Mouse (Mus musculus): ENCODE measurements around the gene Prss36. TPM values are rescaled to one million over a fixed set of nuclear protein-coding genes. Genes with fewer than 3 reads are reported as not detected.

Prss36 gene
- total RNA-seq, 2 experiments from 2014 or later = 2.5 to 2.8 TPM

Other genes with a start within 250 kb of the Prss36 start
- 84.1 and 94.3 TPM in 2 replicates for gene Bcl7c, start 237.8 kb downstream of the Prss36 start, total RNA-seq (2014; fragmentation: Nextera tagmentation)
- gene Bcl7c, start 237.8 kb downstream of the Prss36 start, total RNA-seq (2017) = 51.3 and 61.0 TPM in 2 replicates
- gene Ctf1, start 234.0 kb downstream of the Prss36 start, total RNA-seq (2014; fragmentation: Nextera tagmentation) = 4.2 and 5.5 TPM in 2 replicates
- gene Ctf1, start 234.0 kb downstream of the Prss36 start, total RNA-seq (2017) = 1.9 and 3.0 TPM in 2 replicates
- gene Ctf2, start 214.6 kb downstream of the Prss36 start, total RNA-seq (2014; fragmentation: Nextera tagmentation) = not detected in 2 replicates
- not detected in 2 replicates for gene Ctf2, start 214.6 kb downstream of the Prss36 start, total RNA-seq (2017)
- gene Fbxl19, start 202.2 kb downstream of the Prss36 start, total RNA-seq (2014; fragmentation: Nextera tagmentation) = 11.6 and 14.2 TPM in 2 replicates
- 12.2 and 12.5 TPM in 2 replicates for gene Fbxl19, start 202.2 kb downstream of the Prss36 start, total RNA-seq (2017)
- 23.4 and 29.5 TPM in 2 replicates for gene Orai3, start 176.9 kb downstream of the Prss36 start, total RNA-seq (2014; fragmentation: Nextera tagmentation)
- gene Orai3, start 176.9 kb downstream of the Prss36 start, total RNA-seq (2017) = 21.0 and 22.9 TPM in 2 replicates
- gene Setd1a, start 170.1 kb downstream of the Prss36 start, total RNA-seq (2014; fragmentation: Nextera tagmentation) = 83.0 and 94.4 TPM in 2 replicates
- 10.6 and 19.5 TPM in 2 replicates for gene Setd1a, start 170.1 kb downstream of the Prss36 start, total RNA-seq (2017)
- gene Gm49388, start 161.1 kb downstream of the Prss36 start, total RNA-seq (2014; fragmentation: Nextera tagmentation) = 1.0 TPM in 1 of 2 replicates, not detected in the other
- gene Gm49388, start 161.1 kb downstream of the Prss36 start, total RNA-seq (2017) = 0.85 TPM in 1 of 2 replicates, not detected in the other
- gene Hsd3b7, start 146.1 kb downstream of the Prss36 start, total RNA-seq (2014; fragmentation: Nextera tagmentation) = 38.9 and 56.1 TPM in 2 replicates
- gene Hsd3b7, start 146.1 kb downstream of the Prss36 start, total RNA-seq (2017) = 16.8 and 60.3 TPM in 2 replicates
- gene Stx4a, start 122.4 kb downstream of the Prss36 start, total RNA-seq (2014; fragmentation: Nextera tagmentation) = 67.0 and 84.7 TPM in 2 replicates
- gene Stx4a, start 122.4 kb downstream of the Prss36 start, total RNA-seq (2017) = 31.5 and 44.7 TPM in 2 replicates
- 0.10 and 3.0 TPM in 2 replicates for gene Stx1b, start 122.2 kb downstream of the Prss36 start, total RNA-seq (2014; fragmentation: Nextera tagmentation)
- gene Stx1b, start 122.2 kb downstream of the Prss36 start, total RNA-seq (2017) = 0.19 and 4.3 TPM in 2 replicates
- gene Zfp646, start 70.5 kb downstream of the Prss36 start, total RNA-seq (2014; fragmentation: Nextera tagmentation) = 32.4 and 38.3 TPM in 2 replicates
- gene Zfp646, start 70.5 kb downstream of the Prss36 start, total RNA-seq (2017) = 36.9 and 43.3 TPM in 2 replicates
- 9.3 and 12.8 TPM in 2 replicates for gene Zfp668, start 69.9 kb downstream of the Prss36 start, total RNA-seq (2014; fragmentation: Nextera tagmentation)
- gene Zfp668, start 69.9 kb downstream of the Prss36 start, total RNA-seq (2017) = 2.3 and 2.8 TPM in 2 replicates
- gene Prss53, start 55.8 kb downstream of the Prss36 start, total RNA-seq (2014; fragmentation: Nextera tagmentation) = 0.81 TPM in 1 of 2 replicates, not detected in the other
- not detected in 2 replicates for gene Prss53, start 55.8 kb downstream of the Prss36 start, total RNA-seq (2017)
- not detected in 2 replicates for gene Gm21974, start 51.3 kb downstream of the Prss36 start, total RNA-seq (2014; fragmentation: Nextera tagmentation)
- gene Gm21974, start 51.3 kb downstream of the Prss36 start, total RNA-seq (2017) = not detected in 2 replicates
- gene Vkorc1, start 51.1 kb downstream of the Prss36 start, total RNA-seq (2014; fragmentation: Nextera tagmentation) = 54.1 and 72.8 TPM in 2 replicates
- gene Vkorc1, start 51.1 kb downstream of the Prss36 start, total RNA-seq (2017) = 25.4 and 37.0 TPM in 2 replicates
- 76.8 and 85.0 TPM in 2 replicates for gene Bckdk, start 42.6 kb downstream of the Prss36 start, total RNA-seq (2014; fragmentation: Nextera tagmentation)
- 32.4 and 62.8 TPM in 2 replicates for gene Bckdk, start 42.6 kb downstream of the Prss36 start, total RNA-seq (2017)
- 32.7 and 37.9 TPM in 2 replicates for gene Kat8, start 34.2 kb downstream of the Prss36 start, total RNA-seq (2014; fragmentation: Nextera tagmentation)
- 27.0 and 35.8 TPM in 2 replicates for gene Kat8, start 34.2 kb downstream of the Prss36 start, total RNA-seq (2017)
- gene Prss8, start 16.6 kb downstream of the Prss36 start, total RNA-seq (2014; fragmentation: Nextera tagmentation) = not detected in 2 replicates
- gene Prss8, start 16.6 kb downstream of the Prss36 start, total RNA-seq (2017) = not detected in 2 replicates
- 315 and 387 TPM in 2 replicates for gene Fus, start 20.7 kb upstream of the Prss36 start, total RNA-seq (2014; fragmentation: Nextera tagmentation)
- 61.4 and 85.2 TPM in 2 replicates for gene Fus, start 20.7 kb upstream of the Prss36 start, total RNA-seq (2017)
- 41.8 and 56.1 TPM in 2 replicates for gene Pycard, start 47.1 kb upstream of the Prss36 start, total RNA-seq (2014; fragmentation: Nextera tagmentation)
- 10.2 and 10.6 TPM in 2 replicates for gene Pycard, start 47.1 kb upstream of the Prss36 start, total RNA-seq (2017)
- gene Trim72, start 57.2 kb upstream of the Prss36 start, total RNA-seq (2014; fragmentation: Nextera tagmentation) = not detected in 2 replicates
- 0.52 TPM in 1 of 2 replicates, not detected in the other for gene Trim72, start 57.2 kb upstream of the Prss36 start, total RNA-seq (2017)
- gene Itgam, start 115.9 kb upstream of the Prss36 start, total RNA-seq (2014; fragmentation: Nextera tagmentation) = 3.2 TPM in 1 of 2 replicates, not detected in the other
- gene Itgam, start 115.9 kb upstream of the Prss36 start, total RNA-seq (2017) = 0.95 and 2.3 TPM in 2 replicates
- not detected in 2 replicates for gene Gm49368, start 116.0 kb upstream of the Prss36 start, total RNA-seq (2014; fragmentation: Nextera tagmentation)
- not detected in 2 replicates for gene Gm49368, start 116.0 kb upstream of the Prss36 start, total RNA-seq (2017)
- 0.92 TPM in 1 of 2 replicates, not detected in the other for gene Itgax, start 182.8 kb upstream of the Prss36 start, total RNA-seq (2014; fragmentation: Nextera tagmentation)
- 0.46 and 2.7 TPM in 2 replicates for gene Itgax, start 182.8 kb upstream of the Prss36 start, total RNA-seq (2017)
- gene Itgad, start 207.7 kb upstream of the Prss36 start, total RNA-seq (2014; fragmentation: Nextera tagmentation) = 0.11 TPM in 1 of 2 replicates, not detected in the other
- gene Itgad, start 207.7 kb upstream of the Prss36 start, total RNA-seq (2017) = not detected in 2 replicates